Mouse (Mus musculus): ENCODE measurements around the gene Nphs1.

Nphs1 gene
- long read RNA-seq, experiment 1, result 0 reads
- long read RNA-seq, experiment 2, result 0 reads

GRCm38 (mm10) chr7:30457629-30458330 is at the start of gene Nphs1, which contains the start of gene Kirrel2:
TSS of gene Nphs1 (plus strand) at chr7:30458315.
TSS of gene Kirrel2 (minus strand) at chr7:30457690.
- intact Hi-C loops (cut with DNase I), result no loop called here

GRCm38 (mm10) chr7:30408639-30409038 is 49.5 kb upstream of the Nphs1 start:
- intact Hi-C loops (cut with DNase I), result no loop called here

GRCm38 (mm10) chr7:30409789-30410188 is 48.3 kb upstream of the Nphs1 start:
- intact Hi-C loops (cut with DNase I), result no loop called here

GRCm38 (mm10) chr7:30411023-30411422 is 47.1 kb upstream of the Nphs1 start:
- intact Hi-C loops (cut with DNase I), result no loop called here

- intact Hi-C loops (cut with DNase I), result no loop called here
Observed at GRCm38 (mm10) chr7:30412735-30413147, 45.4 kb upstream of the Nphs1 start.

- intact Hi-C loops (cut with DNase I), result no loop called here
Observed at GRCm38 (mm10) chr7:30413596-30413995, 44.5 kb upstream of the Nphs1 start, which contains the start of gene Tyrobp. TSS of gene Tyrobp (plus strand) at chr7:30413760.

- intact Hi-C loops (cut with DNase I), result no loop called here
Observed at GRCm38 (mm10) chr7:30417856-30418255, 40.3 kb upstream of the Nphs1 start.

- intact Hi-C loops (cut with DNase I), result no loop called here
Observed at GRCm38 (mm10) chr7:30419561-30420499, 38.3 kb upstream of the Nphs1 start, which contains the start of gene Hcst. TSS of gene Hcst (minus strand) at chr7:30419854.

- intact Hi-C loops (cut with DNase I), result no loop called here
Observed at GRCm38 (mm10) chr7:30420673-30421072, 37.4 kb upstream of the Nphs1 start.

GRCm38 (mm10) chr7:30421175-30421889 is 36.8 kb upstream of the Nphs1 start, which contains the start of gene Nfkbid:
TSS of gene Nfkbid (plus strand) at chr7:30421732.
- intact Hi-C loops (cut with DNase I), result no loop called here

GRCm38 (mm10) chr7:30421890-30422435 is 36.2 kb upstream of the Nphs1 start:
- intact Hi-C loops (cut with DNase I), result no loop called here

GRCm38 (mm10) chr7:30422560-30422959 is 35.6 kb upstream of the Nphs1 start:
- intact Hi-C loops (cut with DNase I), result no loop called here

GRCm38 (mm10) chr7:30423071-30423641 is 35.0 kb upstream of the Nphs1 start:
- intact Hi-C loops (cut with DNase I), result no loop called here

GRCm38 (mm10) chr7:30429327-30429726 is 28.8 kb upstream of the Nphs1 start:
- intact Hi-C loops (cut with DNase I), result no loop called here

- intact Hi-C loops (cut with DNase I), result loop anchor here (5.0 kb wide), 2 partner anchors 33 to 83 kb away; no protein-coding TSS in a partner anchor
Observed at GRCm38 (mm10) chr7:30430191-30430590, 27.9 kb upstream of the Nphs1 start.

- intact Hi-C loops (cut with DNase I), result loop anchor here (1.0 to 5.0 kb wide), 3 partner anchors 34 to 84 kb away; no protein-coding TSS in a partner anchor
Observed at GRCm38 (mm10) chr7:30431793-30432192, 26.3 kb upstream of the Nphs1 start.

- intact Hi-C loops (cut with DNase I), result loop anchor here (5.0 kb wide), 2 partner anchors 37 to 87 kb away; no protein-coding TSS in a partner anchor
Observed at GRCm38 (mm10) chr7:30434238-30434637, 23.9 kb upstream of the Nphs1 start.

- intact Hi-C loops (cut with DNase I), result loop anchor here (5.0 kb wide), 3 partner anchors 37 to 87 kb away; no protein-coding TSS in a partner anchor
Observed at GRCm38 (mm10) chr7:30434701-30435100, 23.4 kb upstream of the Nphs1 start.

GRCm38 (mm10) chr7:30435156-30435555 is 23.0 kb upstream of the Nphs1 start:
- intact Hi-C loops (cut with DNase I), result loop anchor here (5.0 kb wide), 1 partner anchor 37 kb away; no protein-coding TSS in a partner anchor

GRCm38 (mm10) chr7:30436879-30437278 is 21.2 kb upstream of the Nphs1 start:
- intact Hi-C loops (cut with DNase I), result loop anchor here (5.0 kb wide), 1 partner anchor 35 kb away; no protein-coding TSS in a partner anchor
